Mouse (Mus musculus) liver, embryonic 13.5 days (tissue): ENCODE results near the gene Hsf5. TPM values are rescaled to one million over a fixed set of nuclear protein-coding genes. Genes with fewer than 3 reads are reported as not detected.
A peak's percentile ranks its signal among the peaks of the same experiment; 100 is the strongest.

Experiments
- ATAC-seq: fragments of 200-750 bp; cut with Nextera tagmentation; 2 replicates; pipeline ENCODE4 v1.8.0; 2017; ENCODE audit warnings: low read depth, mild to moderate bottlenecking, moderate number of reproducible peaks, moderate library complexity
- DNase-seq: peaks from one replicate; pipeline ENCODE4 v3.0.0; 2022
- H3K27ac ChIP-seq: fragments of 300-500 bp; sonication (generic); 2 replicates; pipeline ENCODE4 v1.5.1; 2015; ENCODE audit warnings: moderate library complexity, mild to moderate bottlenecking, inconsistent platforms
- H3K27me3 ChIP-seq: fragments of 300-500 bp; sonication (generic); 2 replicates; pipeline ENCODE4 v1.6.1; 2015; ENCODE audit warnings: mild to moderate bottlenecking, inconsistent platforms
- H3K36me3 ChIP-seq: fragments of 300-500 bp; sonication (generic); 2 replicates; pipeline ENCODE4 v1.6.1; 2015; ENCODE audit warnings: mild to moderate bottlenecking, inconsistent platforms
- H3K4me1 ChIP-seq: fragments of 300-500 bp; sonication (generic); replicated peaks from 2 replicates; pipeline ENCODE4 v1.6.1; 2015; ENCODE audit warnings: inconsistent platforms
- H3K4me2 ChIP-seq: fragments of 300-500 bp; sonication (generic); 2 replicates; pipeline ENCODE4 v1.6.1; 2015; ENCODE audit warnings: inconsistent platforms, mild to moderate bottlenecking, moderate library complexity
- H3K4me3 ChIP-seq: fragments of 300-500 bp; sonication (generic); replicated peaks from 2 replicates; pipeline ENCODE4 v1.5.1; 2015; ENCODE audit warnings: mild to moderate bottlenecking, inconsistent platforms
- H3K9ac ChIP-seq: fragments of 300-500 bp; sonication (generic); 2 replicates; pipeline ENCODE4 v1.6.1; 2015; ENCODE audit warnings: mild to moderate bottlenecking, inconsistent platforms
- H3K9me3 ChIP-seq: fragments of 300-500 bp; sonication (generic); replicated peaks from 2 replicates; pipeline ENCODE4 v1.6.1; 2016; ENCODE audit warnings: inconsistent platforms
- WGBS: fragments of 180-500 bp; shearing (Covaris S2); methylation state at CpG from one replicate; pipeline ENCODE4 v1.1.7; 2015; ENCODE audit not compliant: insufficient replicate concordance; 5-methylcytosine and 5-hydroxymethylcytosine counted together
- polyA plus RNA-seq: library from polyadenylated mRNA; unstranded; fragments of >200 nt; fragmentation: Nextera tagmentation; extraction: Ambion mirVana; gene quantifications from 2 replicates; pipeline ENCODE4 v1.2.1, GENCODE M21; 2015

Hsf5 gene
- polyA plus RNA-seq, 1 experiment from 2014 or later: 0.03 TPM

DNA sequence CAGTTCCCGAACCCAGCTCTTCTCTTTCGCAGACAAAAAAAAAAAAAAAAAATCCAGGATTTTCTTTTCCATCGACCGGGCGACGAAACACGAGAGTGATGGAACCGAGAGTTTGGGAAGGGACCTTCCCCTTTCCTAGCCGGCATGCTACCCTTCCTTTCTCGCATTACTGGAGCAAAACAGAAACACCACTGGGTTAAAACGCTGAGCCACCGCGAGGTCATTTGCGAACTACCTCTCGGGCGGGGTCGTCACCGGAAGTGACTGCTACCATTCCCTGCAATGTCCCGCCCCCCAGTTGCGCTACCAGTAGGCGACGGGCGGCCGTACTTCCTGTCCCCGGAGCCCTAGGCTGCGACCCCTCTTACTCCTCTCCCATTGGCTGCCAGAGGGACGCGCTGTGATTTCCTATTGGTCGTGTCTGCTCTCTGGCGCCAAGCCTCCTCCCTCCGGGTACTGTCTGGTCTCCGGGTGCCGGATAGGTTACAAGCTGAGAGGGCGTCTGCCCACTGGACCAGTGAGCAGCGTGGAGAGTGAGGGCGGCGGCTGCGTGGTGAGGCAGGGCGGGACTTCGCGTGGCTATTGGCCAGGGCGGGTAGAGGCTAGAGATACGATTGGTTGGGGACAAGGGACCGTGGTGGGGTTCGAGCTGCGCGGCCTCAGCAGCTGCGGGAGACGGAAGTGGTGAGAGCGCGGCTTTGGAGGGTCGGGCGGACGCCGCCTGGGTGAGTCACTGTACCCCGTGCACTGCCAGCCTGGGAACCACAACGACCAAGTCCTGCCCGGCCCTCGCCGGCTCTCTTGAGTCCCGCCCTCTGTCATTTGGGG, 25.2 kb upstream of the Hsf5 start, which contains the start of gene Mtmr4:
Mtmr4 (plus strand) TSS at position 637 of the 828 bp plus-strand sequence.
- no peaks in the 10 kb centered on the region for H3K27me3 ChIP-seq
- ATAC-seq (peak; percentile 97), DNase-seq (peak; percentile 100)
- peaks cover 15% of the 10 kb centered on the region for H3K36me3 ChIP-seq
- under 1% methylated on average over 61 of the region's 61 CpGs for whole genome bisulfite sequencing
- H3K9ac ChIP-seq: peak within 1 kb of the TSS; percentile 93
- peak within 1 kb of the TSS; percentile 95 for H3K27ac ChIP-seq
- H3K4me3 ChIP-seq: peak within 1 kb of the TSS; percentile 79
- peak within 1 kb of the TSS; percentile 99 for H3K4me2 ChIP-seq
- no peaks in the 10 kb centered on the region for H3K9me3 ChIP-seq
- peaks cover 65% of the 10 kb centered on the region for H3K4me1 ChIP-seq

DNA sequence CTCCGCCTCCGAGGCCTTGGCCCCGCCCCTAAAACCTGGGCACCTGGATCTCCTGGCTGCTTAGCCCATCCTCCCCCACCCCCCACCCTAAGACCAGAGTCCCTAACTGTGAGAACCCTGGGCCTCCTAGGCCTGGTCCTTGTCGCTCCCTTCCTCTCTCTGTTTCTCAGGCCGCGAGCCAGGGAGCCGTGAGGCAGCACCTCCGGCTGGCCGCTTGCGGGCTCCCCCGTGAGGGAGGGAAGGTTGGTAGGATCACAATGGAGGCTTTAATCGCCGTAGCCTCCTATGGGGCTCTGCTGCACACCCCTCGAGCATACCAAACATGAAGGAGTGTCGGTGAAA, 24.6 kb upstream of the Hsf5 start:
- peak overlapping the region; percentile 95 for H3K27ac ChIP-seq
- H3K36me3 ChIP-seq: peaks cover 21% of the 10 kb centered on the region
- peak overlapping the region; percentile 83 for H3K9ac ChIP-seq
- no peaks in the 10 kb centered on the region for H3K9me3 ChIP-seq
- H3K4me2 ChIP-seq: peak overlapping the region; percentile 99
- under 1% methylated on average over 15 of the region's 15 CpGs for WGBS
- ATAC-seq (no peak), DNase-seq (no peak)
- H3K4me3 ChIP-seq: peak overlapping the region; percentile 79
- peaks cover 68% of the 10 kb centered on the region for H3K4me1 ChIP-seq
- H3K27me3 ChIP-seq: no peaks in the 10 kb centered on the region

DNA sequence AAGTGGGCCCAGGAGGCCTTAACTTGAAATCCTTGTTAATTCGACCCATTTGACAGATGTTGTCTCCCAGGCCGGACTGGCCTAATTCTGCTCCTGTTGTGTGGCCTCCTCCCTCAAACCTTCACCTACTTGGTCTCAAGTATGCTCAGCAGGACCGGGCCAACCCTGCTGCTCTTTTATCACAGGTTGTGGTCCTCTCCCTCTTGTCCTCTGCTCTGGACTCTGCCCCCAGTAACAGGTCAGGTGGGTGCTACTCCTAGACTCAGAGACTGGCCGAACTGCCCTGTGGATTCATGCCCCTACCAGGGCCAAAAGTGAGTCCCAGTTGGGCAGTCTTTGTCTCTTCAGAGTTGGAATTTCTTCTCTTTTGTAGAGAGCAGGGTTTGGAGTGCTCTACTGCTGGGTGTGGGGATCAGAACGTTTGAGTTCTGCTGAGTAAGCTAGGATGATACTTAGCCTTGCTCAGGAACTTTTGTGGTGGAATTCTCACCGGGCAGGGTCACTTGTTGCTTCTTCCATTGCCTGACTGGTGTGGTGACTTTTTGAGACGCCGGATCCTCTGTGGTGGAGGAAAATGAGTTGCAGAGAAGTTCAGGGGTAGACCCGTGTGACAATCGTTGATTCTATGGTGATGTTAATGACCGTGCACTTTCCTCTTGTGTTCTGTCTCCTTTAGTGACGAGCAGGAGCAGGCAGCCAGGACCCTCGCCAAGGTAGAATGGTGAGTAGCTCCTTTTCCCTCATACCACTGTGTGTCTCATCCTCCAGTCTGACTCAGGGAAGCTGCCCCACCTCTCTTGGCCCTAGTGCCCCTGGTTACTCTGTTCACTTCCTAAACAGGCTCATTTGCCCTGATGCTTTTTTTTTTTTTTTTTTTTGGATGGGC, 24.0 kb upstream of the Hsf5 start:
- Histone ChIP-seq H3K4me2 (peak overlapping the region; percentile 99), H3K9me3 (no peaks in the 10 kb centered on the region), H3K4me1 (peaks cover 68% of the 10 kb centered on the region), H3K27ac (peak overlapping the region; percentile 95), H3K4me3 (peak overlapping the region; percentile 79), H3K9ac (peak overlapping the region; percentile 83), H3K36me3 (peaks cover 27% of the 10 kb centered on the region), H3K27me3 (no peaks in the 10 kb centered on the region)
- no peak for DNase-seq
- no peak for ATAC-seq
- WGBS: 30% methylated on average over 13 of the region's 13 CpGs

DNA sequence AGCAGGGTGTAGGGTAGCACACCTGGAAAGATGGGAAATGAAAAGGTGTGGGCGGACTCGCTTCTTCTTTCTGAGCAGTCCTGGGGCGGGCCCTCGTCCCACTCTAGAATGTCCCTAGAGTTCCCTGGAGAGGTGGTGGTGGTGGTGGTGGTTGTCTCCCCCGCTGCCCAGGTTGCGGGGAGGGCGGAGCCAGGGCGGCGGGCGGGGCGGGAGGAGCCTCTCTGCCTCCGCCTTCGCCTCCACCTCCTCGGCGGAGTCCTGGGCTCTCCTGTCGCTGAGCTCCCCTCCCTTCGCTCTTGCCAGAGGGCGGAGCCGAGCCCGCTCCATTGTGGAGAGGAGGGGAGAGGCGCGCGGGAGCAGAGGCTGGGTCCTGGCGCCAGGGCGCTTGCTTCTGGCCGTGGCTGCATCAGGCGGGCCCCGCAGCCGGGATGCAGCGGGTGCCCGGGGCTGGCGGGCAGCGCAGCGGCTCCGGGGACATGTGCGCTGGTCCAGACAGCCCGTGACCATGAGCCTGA, 21.6 kb upstream of the Hsf5 start:
- peak overlapping the region; percentile 99 for H3K4me2 ChIP-seq
- no peaks in the 10 kb centered on the region for H3K9me3 ChIP-seq
- peak overlapping the region; percentile 72 for H3K4me3 ChIP-seq
- peak overlapping the region; percentile 85 for H3K9ac ChIP-seq
- DNase-seq (peak; percentile 85), ATAC-seq (peak; percentile 43)
- peak overlapping the region; percentile 95 for H3K27ac ChIP-seq
- peaks cover 52% of the 10 kb centered on the region for H3K36me3 ChIP-seq
- WGBS: 1% methylated on average over 29 of the region's 37 CpGs
- peaks cover 52% of the 10 kb centered on the region for H3K4me1 ChIP-seq
- H3K27me3 ChIP-seq: no peaks in the 10 kb centered on the region

DNA sequence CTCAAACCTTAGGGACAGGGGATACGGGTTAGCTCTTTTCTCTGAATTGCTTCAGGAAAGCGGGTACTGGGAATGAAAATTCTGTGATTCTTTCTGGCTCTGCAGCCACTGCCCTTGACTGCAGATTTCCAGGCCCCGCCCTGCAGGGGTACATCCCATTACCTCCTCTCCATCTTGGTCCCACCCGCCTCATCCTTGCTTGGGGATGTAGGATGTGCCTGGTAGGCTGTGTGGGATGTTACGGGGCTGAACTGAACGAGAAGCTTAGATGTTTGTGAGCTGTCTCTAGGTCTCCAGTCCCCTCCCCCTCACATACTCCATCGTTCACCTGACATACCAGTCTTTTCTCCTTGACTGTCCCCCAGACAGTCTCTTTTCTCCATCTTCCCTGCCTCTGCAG, 21.0 kb upstream of the Hsf5 start:
- WGBS: 44% methylated on average over 7 of the region's 7 CpGs
- no peak for DNase-seq
- peak overlapping the region; percentile 74 for H3K27ac ChIP-seq
- H3K4me2 ChIP-seq: peak overlapping the region; percentile 99
- peaks cover 57% of the 10 kb centered on the region for H3K36me3 ChIP-seq
- no peaks in the 10 kb centered on the region for H3K9me3 ChIP-seq
- H3K9ac ChIP-seq: peak overlapping the region; percentile 85
- peaks cover 46% of the 10 kb centered on the region for H3K4me1 ChIP-seq
- H3K27me3 ChIP-seq: no peaks in the 10 kb centered on the region
- H3K4me3 ChIP-seq: peak overlapping the region; percentile 72
- ATAC-seq: no peak

DNA sequence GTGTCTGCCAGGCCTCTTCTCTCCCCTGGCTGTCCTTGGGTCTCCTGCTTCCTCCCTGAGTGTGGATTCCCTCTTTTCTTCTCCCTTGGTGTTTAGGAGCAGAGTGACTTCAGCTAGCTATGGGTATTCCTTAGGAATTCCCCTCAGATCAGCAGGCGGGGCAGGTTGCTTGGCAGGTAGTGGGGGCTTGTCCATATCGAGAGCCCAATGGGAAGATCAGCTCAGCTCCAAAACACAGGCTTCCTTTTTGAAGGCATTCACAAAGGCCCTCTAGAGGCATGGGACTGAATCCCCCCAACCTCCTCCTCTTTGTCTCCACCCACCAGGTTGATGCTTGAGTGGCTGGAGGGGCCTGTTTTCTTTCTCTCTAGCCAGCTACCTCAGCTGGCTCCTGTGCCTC, 20.5 kb upstream of the Hsf5 start:
- Histone ChIP-seq H3K4me2 (peak overlapping the region; percentile 99), H3K4me3 (0 out of 2 replicates have a peak overlapping the region, but pooled peaks have one; percentile 72), H3K36me3 (peaks cover 63% of the 10 kb centered on the region), H3K4me1 (peaks cover 46% of the 10 kb centered on the region), H3K27me3 (no peaks in the 10 kb centered on the region), H3K9me3 (no peaks in the 10 kb centered on the region), H3K27ac (no peak overlapping the region), H3K9ac (peak overlapping the region; percentile 4; the same call in 1 of the 2 replicates)
- 83% methylated on average over 2 of the region's 2 CpGs for WGBS
- ATAC-seq: no peak
- DNase-seq: no peak

DNA sequence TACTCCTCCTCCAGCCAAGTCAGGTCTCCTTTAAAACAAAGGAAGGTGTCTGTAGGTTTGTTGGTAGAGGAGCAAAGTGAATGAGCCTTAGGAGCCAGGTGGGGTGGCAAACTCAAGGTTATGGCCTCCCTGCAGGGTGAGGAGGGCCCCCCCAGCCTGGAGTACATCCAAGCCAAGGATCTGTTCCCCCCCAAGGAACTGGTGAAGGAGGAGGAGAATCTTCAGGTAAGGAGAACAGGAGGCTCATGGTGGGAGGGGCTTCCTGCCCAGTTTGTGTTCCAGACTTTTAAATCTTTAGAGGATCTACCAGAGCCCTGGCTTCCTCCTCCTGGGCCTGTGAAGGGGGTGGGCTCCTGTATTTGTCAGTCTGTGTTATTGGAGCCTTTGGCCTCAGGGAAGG, 19.9 kb upstream of the Hsf5 start:
- Histone ChIP-seq H3K4me1 (peaks cover 46% of the 10 kb centered on the region), H3K27ac (no peak overlapping the region; the same call in 1 of the 2 replicates), H3K4me2 (no peak overlapping the region), H3K9me3 (no peaks in the 10 kb centered on the region), H3K4me3 (no peak overlapping the region), H3K27me3 (no peaks in the 10 kb centered on the region), H3K36me3 (peaks cover 68% of the 10 kb centered on the region), H3K9ac (no peak overlapping the region)
- DNase-seq (no peak), ATAC-seq (no peak)

DNA sequence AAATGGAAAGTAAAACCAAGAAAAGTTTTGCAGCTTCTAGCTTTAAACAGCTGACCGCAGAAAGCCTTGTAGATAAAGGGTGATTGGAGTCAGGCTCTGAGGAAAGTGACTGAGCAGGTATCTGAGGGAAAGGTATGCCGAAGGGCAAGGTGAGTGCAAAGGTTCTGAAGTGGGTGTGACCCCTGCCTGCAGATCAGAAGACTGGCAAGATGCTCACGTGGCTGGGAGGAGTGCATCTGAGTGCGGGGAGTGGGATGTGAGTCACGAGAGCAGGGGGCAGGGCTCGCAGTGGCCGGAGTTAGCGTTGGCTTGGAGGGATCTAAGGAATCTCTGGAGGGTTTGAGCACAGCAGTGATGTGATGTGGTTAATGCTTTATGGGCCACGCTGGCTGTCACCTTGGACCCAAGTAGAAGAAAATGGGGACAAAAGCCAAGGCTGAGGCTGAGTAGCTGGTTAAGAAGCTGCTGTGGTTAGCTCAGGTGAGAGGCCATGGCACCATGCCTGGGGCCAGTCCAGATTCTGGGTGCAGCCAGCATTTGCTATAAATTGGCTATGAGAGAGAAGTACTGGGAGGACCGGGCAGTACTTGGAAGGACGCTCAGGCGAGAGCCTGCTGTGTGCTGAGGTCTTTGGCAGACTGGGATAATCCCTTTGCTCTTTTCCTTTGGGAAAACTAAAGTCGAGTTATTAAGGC, 17.4 kb upstream of the Hsf5 start:
- 87% methylated on average over 13 of the region's 13 CpGs for WGBS
- no peak for DNase-seq

DNA sequence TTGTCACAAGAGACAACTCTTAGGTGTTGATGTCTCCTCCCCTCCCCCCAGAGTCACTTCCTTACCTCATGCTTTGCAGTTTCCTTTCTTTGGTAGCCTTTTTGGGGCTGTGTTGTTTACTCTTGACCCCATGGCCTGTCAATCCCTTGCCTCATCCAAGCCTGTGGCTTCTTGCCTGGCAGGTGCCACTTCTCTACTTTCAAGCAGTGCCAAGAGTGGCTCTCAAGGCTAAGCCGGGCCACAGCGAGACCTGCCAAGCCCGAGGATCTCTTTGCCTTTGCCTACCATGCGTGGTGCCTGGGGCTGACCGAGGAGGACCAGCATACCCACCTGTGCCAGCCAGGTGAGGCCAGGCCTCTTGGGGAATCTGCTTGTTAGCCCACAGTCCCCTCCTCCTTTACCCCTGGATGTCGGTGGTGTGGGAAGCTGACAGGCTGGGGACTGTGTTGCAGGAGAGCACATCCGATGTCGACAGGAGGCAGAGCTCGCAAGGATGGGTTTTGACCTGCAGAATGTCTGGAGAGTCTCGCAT, 16.6 kb upstream of the Hsf5 start:
- no peak for ATAC-seq
- H3K9ac ChIP-seq: no peak overlapping the region
- peaks cover 89% of the 10 kb centered on the region for H3K36me3 ChIP-seq
- H3K27me3 ChIP-seq: no peaks in the 10 kb centered on the region
- 86% methylated on average over 10 of the region's 10 CpGs for WGBS
- no peak overlapping the region for H3K27ac ChIP-seq
- H3K4me3 ChIP-seq: no peak overlapping the region
- DNase-seq: no peak
- H3K4me1 ChIP-seq: peaks cover 16% of the 10 kb centered on the region
- H3K4me2 ChIP-seq: no peak overlapping the region
- no peaks in the 10 kb centered on the region for H3K9me3 ChIP-seq

More for the DNA sequence above, 17.4 kb upstream of the Hsf5 start:
- no peak overlapping the region for H3K9ac ChIP-seq
- no peak overlapping the region for H3K27ac ChIP-seq
- no peak overlapping the region for H3K4me2 ChIP-seq
- H3K4me3 ChIP-seq: no peak overlapping the region
- H3K4me1 ChIP-seq: peaks cover 25% of the 10 kb centered on the region
- H3K36me3 ChIP-seq: peaks cover 85% of the 10 kb centered on the region
- no peaks in the 10 kb centered on the region for H3K27me3 ChIP-seq
- no peak for ATAC-seq
- no peaks in the 10 kb centered on the region for H3K9me3 ChIP-seq

DNA sequence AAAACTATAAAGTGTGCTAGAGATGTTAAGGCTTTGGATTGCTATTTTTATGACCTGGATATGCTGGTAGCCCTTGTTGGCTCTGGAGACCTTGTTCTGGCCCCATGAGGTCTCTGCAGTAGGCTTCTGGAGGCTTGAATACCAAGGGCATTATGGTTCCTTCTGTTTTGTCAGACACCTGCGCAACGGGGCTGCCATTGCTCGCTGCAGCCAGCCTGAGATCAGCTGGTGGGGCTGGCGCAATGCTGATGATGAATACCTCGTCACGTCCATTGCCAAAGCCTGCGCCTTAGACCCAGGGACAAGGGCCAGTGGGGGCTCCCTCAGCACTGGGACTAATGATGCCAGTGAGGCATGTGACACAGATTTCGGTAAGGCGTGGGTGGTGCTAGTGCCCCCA, 14.7 kb upstream of the Hsf5 start:
- H3K27me3 ChIP-seq: no peaks in the 10 kb centered on the region
- H3K9ac ChIP-seq: no peak overlapping the region
- H3K27ac ChIP-seq: no peak overlapping the region
- H3K36me3 ChIP-seq: peaks cover 97% of the 10 kb centered on the region
- H3K4me2 ChIP-seq: no peak overlapping the region
- WGBS: 87% methylated on average over 9 of the region's 9 CpGs
- no peak for DNase-seq
- H3K4me3 ChIP-seq: no peak overlapping the region
- no peaks in the 10 kb centered on the region for H3K9me3 ChIP-seq
- H3K4me1 ChIP-seq: no peaks in the 10 kb centered on the region
- no peak for ATAC-seq
